13 mouse cellular contexts compared by ENCODE assay signal in genomic region chr14:27602136-27602535, GRCm38 (mm10). TPM values are rescaled to one million over a fixed set of nuclear protein-coding genes. Genes with fewer than 3 reads are reported as not detected.
A peak's percentile ranks its signal among the peaks of the same experiment; 100 is the strongest.
DNase-seq lines count a peak whose midpoint lies in the region; ATAC-seq lines count a peak whose summit lies in the region.
"Had no signal": no experiment of that assay in that cellular context is flagged by ENCODE, and none has a peak within 500 bp of the region (broad histone marks: within the 10 kb centered on the region; RNA-seq: fewer than 3 reads in every experiment).

No protein-coding gene starts in this region.

- no peak for ATAC-seq in forebrain, embryonic 11.5 days (replicated peaks; ENCODE audit: low FRiP score)

- H3K4me2 ChIP-seq in forebrain, embryonic 11.5 days (ENCODE audit: low read depth, low read length, severe bottlenecking), result no peak overlapping the region
- H3K4me2 ChIP-seq: liver, embryonic 15.5 days; midbrain, embryonic 12.5 days had no signal

- H3K4me1 ChIP-seq in forebrain, embryonic 11.5 days (replicated peaks; ENCODE audit: control insufficient read depth, insufficient read depth, low read length), result no peaks in the 10 kb centered on the region
- H3K4me1 ChIP-seq: liver, embryonic 15.5 days; midbrain, embryonic 12.5 days had no signal

- no peak overlapping the region for H3K9ac ChIP-seq in forebrain, embryonic 11.5 days (ENCODE audit: low read length)
- H3K9ac ChIP-seq: liver, embryonic 15.5 days; midbrain, embryonic 12.5 days had no signal

- peak; percentile 17 for DNase-seq in left cerebral cortex, postnatal 4 days
- DNase-seq in left cerebral cortex, postnatal 14 days (ENCODE audit: low spot score in 2 of 2), result no peak
- peak; percentile 71 for DNase-seq in NIH3T3 (ENCODE audit: low read depth)
- peak; percentile 87 to 92 for DNase-seq in adrenal gland, adult (ENCODE audit: inconsistent age in 2 of 2, low spot score in 1 of 2)
- peak; percentile 34 for DNase-seq in fibroblast of lung, adult 2 months (ENCODE audit: low read depth)
- no peak for DNase-seq in gastrocnemius, postnatal 36 days
- DNase-seq in forebrain, embryonic 11.5 days (ENCODE audit: low spot score), result no peak
- DNase-seq: cerebellum, adult 18-20 months; heart, postnatal 14 days; kidney, adult 9 months; thymus, adult 2 months had no signal

- H3K9me3 ChIP-seq in forebrain, embryonic 11.5 days (ENCODE audit: control insufficient read depth, low read length), result no peaks in the 10 kb centered on the region
- H3K9me3 ChIP-seq: liver, embryonic 15.5 days; midbrain, embryonic 12.5 days had no signal

- no peaks in the 10 kb centered on the region for H3K27me3 ChIP-seq in forebrain, embryonic 11.5 days (ENCODE audit: control insufficient read depth, insufficient read depth, low read length)
- H3K27me3 ChIP-seq: liver, embryonic 15.5 days; midbrain, embryonic 12.5 days had no signal

- intact Hi-C loops in left cerebral cortex, postnatal 4 days (cut with DNase I), result loop anchor here (10.0 kb wide), 1 partner anchor 47 kb away; no protein-coding TSS in a partner anchor
- intact Hi-C loops in left cerebral cortex, postnatal 14 days (cut with DNase I), result no loop called here
- intact Hi-C loops in gastrocnemius, postnatal 36 days (cut with DNase I), result no loop called here

- no peak overlapping the region for H3K27ac ChIP-seq in forebrain, embryonic 11.5 days (ENCODE audit: low read depth, low read length)
- H3K27ac ChIP-seq: liver, embryonic 15.5 days; midbrain, embryonic 12.5 days had no signal

- WGBS in forebrain, embryonic 11.5 days, result 84% methylated on average over 13 of the region's 13 CpGs

- H3K36me3 ChIP-seq in forebrain, embryonic 11.5 days (ENCODE audit: control insufficient read depth, insufficient read depth, low read length), result no peaks in the 10 kb centered on the region
- H3K36me3 ChIP-seq: liver, embryonic 15.5 days; midbrain, embryonic 12.5 days had no signal

- H3K4me3 ChIP-seq in forebrain, embryonic 11.5 days (ENCODE audit: low read depth, low read length), result no peak overlapping the region
- H3K4me3 ChIP-seq: liver, embryonic 15.5 days; midbrain, embryonic 12.5 days had no signal

RNA-seq across cellular contexts. Expression of gene Erc2, which starts 20.1 kb away (rescaled TPM):
- 100 to 1,000 TPM; 211 to 222 TPM for total RNA-seq in left cerebral cortex, postnatal 4 days (2021)
- total RNA-seq in left cerebral cortex, postnatal 14 days (2021), result 100 to 1,000 TPM; 233 to 251 TPM
- under 1 TPM; 0.52 to 0.66 TPM for total RNA-seq in gastrocnemius, postnatal 36 days (2021)
- 12.4 and 12.7 TPM in 2 replicates for polyA plus RNA-seq in forebrain, embryonic 11.5 days (2014; fragmentation: Nextera tagmentation; extraction: Ambion mirVana)

Comparison
In these comparisons a context has a peak if more than half of its experiments do, and no peak if none do; other contexts are left out.
1. DNase-seq: peak in left cerebral cortex, postnatal 4 days (single experiment), NIH3T3 (single experiment), adrenal gland, adult (2 of 2) and fibroblast of lung, adult 2 months (single experiment); none in left cerebral cortex, postnatal 14 days (0 of 2), gastrocnemius, postnatal 36 days (0 of 2) and forebrain, embryonic 11.5 days (single experiment).
2. RNA of gene Erc2, which starts 20.1 kb away (total RNA-seq): 233 to 251 TPM in left cerebral cortex, postnatal 14 days and 211 to 222 TPM in left cerebral cortex, postnatal 4 days; 0.52 to 0.66 TPM in gastrocnemius, postnatal 36 days; every median in the first group is over 100 times any median in the second.